Mouse (Mus musculus): ENCODE results near the gene Zfr2.
"Not testable (repeated sequence)": the region's sequence is repeated elsewhere in the genome, so short reads cannot be mapped to it uniquely, and the experiment has no call there.

Zfr2 gene

DNA sequence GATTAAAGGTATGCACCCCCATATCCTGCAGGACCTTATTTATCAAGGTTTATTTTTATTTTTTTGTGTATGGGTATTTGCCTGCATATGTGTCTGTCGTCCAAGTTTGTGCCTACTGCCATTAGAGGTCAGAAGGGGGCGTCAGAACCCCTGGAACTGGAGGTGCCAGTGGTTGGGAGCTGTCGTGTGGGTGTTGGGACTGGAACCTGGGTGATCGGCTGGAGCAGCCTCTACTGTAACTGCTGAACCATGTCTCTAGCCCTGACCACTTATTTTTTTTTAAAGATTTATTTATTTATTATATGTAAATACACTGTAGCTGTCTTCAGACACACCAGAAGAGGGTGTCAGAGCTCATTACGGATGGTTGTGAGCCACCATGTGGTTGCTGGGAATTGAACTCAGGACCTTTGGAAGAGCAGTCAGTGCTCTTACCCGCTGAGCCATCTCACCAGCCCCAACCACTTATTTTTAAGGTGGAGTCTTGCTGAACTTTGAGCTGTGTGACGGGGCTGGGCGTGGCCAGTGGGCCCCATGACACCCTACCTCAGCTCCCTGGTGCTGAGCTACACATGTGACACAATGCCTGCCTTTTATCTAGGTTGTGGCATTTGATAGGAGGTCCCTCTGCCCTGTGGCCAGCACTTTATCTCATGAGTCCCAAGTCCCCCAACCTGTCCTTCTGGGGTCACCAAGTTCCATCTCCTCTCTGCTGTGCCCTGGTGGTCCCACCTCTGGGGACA is 29.8 kb upstream of the Zfr2 start:
- no peak for DNase-seq (ENCODE audit: low spot score)

DNA sequence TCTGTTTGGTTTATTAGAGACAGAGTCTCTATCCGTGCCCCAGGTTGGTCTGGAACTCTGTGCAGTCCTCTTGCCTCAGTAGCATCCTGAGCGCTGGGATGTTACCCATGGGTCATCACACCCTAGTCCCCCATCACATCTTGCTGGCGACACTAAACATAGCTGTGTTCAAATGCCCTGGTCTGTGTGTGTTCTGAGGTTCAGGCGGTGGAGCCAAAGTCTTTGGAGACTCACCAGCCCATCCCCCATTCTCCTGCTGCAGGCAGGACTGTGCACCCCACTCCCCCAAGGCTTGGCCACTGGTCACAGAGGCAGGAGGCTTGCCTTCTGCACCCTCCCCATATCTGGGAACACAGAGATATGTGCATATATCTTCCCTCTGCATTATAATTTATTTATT is 28.8 kb upstream of the Zfr2 start:
- DNase-seq (ENCODE audit: low spot score): no peak

DNA sequence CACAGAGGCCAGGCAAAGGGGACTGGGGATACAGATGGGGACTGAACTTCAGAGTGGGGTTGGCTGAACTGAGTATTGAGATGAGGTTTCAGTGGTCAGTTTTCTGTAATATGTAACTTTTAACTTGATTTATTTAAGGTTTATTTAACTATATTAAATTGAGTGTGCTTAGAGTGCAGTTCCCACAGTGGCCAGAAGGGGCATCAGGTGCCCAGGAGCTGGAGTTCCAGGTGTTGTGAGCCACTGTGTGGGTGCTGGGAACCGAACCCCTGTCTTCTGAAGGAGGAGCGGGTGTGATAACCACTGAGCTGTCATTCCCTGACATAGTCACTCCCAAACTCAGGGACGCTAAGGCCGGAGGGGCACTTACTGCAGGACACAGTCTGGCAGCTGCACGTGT is 22.8 kb upstream of the Zfr2 start:
- DNase-seq (ENCODE audit: low spot score): no peak

DNA sequence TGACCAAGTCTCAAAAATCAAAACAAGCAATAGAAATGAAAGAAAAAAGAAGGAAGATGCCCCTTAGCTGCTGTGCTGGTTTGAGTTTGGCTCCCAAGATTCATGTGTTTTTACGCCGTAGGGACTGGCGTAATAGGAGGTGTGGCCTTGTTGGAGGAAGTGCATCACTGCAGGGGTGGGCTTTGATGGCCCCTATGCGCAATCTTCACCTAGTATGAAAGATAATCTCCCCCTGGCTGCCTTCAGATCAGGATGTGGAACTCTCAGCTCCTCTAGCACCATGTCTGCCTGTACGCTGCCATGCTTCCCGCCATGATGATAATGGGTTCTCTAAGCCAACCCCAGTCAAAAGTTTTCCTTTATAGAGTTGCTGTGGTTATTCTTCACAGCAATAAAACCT is 16.7 kb upstream of the Zfr2 start:
- DNase-seq (ENCODE audit: low spot score): no peak

DNA sequence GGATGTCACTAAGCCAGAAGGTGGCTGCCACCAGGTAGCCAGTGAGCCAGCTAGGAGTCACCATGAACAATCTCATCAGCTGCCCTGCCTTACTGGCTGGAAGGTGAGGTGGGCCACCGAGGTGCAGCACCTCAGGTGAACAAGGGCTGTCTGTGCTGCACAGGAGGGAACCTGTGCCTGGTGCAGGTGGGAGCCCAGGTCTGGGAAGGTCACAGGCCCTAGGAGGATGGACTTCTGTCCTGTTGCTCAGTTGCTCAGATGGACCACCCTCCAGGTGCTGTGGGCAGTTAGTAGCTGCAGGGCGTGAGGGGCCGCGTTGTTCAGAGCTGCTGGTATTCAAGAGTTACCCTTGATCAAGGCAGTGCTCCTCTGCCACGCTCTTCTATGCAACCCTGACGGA is 16.1 kb upstream of the Zfr2 start:
- no peak for DNase-seq (ENCODE audit: low spot score)

DNA sequence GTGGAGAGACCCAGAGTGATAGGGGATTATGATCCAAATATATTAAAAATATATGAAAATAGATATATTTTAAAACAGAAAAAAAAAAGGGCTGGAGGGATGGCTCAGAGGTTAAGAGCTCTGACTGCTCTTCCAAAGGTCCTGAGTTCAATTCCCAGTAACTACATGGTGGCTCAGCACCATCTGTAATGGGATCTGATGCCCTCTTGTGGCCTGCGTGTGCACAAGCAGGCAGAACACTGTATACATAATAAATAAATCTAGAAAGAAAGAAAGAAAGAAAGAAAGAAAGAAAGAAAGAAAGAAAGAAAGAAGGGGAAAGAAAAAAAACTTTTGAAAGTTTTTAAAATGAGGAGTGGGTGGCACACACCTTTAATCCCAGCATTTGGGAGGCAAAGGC is 15.7 kb upstream of the Zfr2 start:
- DNase-seq (ENCODE audit: low spot score): not testable (repeated sequence)

DNA sequence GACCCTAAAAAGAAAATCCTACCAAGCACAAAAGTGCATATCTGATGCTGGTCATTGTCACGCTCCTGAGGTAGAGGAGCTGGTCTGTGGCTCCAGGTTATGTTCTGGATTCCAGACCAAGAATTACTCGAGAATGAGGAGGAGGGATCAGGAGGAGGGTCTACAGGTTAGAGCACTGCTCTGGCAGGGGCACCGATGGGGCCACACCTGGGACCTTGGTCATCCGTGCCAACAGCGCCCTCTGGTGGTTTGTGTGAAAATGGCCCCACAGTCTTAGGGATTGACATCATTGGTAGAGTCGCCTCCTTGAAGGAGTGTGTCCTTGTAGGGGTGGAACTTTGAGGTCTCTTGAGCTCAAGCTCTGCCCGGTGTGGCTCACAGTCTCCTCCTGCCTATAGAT is 15.0 kb upstream of the Zfr2 start:
- DNase-seq (ENCODE audit: low spot score): peak; percentile 71

DNA sequence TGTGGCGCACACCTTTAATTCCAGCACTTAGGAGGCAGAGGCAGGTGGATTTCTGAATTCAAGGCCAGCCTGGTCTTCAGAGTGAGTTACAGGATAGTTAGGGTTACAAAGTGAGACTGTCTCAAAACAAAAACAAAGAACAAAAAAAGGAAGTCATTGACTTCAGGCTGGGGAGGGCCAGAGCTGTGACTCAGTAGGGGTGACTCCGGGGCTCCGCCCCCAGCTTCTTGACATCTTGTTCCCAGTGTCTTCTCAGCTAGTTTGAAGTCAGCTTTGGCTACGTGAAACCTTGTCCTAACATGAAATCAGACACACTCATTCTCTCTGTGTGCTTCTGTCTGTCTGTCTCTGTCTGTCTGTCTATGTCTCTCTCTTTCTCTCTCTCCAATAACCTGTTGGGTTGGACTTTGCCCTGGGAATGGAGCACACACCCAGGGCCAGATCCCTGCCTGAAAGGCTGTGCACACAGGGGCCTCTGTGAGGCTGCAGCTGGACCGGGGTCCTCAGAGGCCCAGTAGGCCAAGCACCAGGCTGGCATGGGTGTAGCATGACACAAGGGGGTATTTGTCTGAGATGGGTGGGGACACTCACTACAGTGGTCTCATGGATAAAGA is 11.4 kb upstream of the Zfr2 start:
- DNase-seq (ENCODE audit: low spot score): no peak

DNA sequence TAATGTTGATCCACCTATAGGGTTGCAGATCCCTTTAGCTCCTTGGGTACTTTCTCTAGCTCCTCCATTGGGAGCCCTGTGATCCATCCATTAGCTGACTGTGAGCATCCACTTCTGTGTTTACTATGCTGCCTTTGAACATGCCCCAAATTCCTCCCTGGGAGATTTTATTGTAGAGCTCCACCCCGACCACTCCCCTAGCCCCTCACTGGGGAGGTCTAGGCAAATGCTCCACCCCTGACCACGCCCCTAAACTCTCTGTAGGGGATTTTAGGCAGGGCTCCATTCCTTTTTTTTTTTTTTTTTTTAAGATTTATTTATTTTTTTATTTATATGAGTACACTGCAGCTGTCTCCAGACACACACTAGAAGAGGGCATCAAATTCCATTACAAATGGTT is 9.2 kb upstream of the Zfr2 start:
- DNase-seq (ENCODE audit: low spot score): not testable (repeated sequence)

DNA sequence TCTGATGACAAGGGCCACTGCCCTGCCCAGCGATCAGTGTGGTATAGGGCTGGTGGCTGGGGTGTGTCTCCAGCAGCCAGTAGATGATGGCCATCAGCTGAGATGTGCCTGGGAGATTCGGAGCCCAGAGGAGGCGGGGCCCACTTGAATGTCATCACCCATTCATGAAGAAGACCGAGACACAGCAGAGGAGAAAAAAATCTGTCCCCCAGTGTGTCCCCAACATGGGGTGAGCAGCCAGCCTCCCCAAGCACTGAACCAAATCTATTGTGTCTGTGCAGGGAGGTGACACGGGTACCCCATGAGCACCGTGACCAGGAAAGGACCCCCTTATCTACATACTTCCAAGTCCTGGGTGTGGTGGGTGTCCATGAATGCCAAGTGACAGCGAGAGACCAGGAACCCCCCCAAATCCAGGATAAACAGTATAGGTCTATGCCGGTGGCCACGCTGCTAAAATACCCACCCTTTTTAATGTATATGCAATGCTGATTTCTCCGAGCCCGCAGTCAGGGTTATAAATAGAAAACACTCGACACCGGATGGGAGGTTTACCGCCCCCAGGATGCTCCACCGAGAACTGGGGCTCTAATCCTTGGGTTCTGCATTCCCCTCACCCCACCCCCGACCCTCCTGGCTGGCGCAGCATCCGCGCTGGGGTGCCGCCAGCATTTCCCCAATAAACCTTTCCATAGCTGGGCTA is 3.1 kb upstream of the Zfr2 start:
- no peak for DNase-seq (ENCODE audit: low spot score)

DNA sequence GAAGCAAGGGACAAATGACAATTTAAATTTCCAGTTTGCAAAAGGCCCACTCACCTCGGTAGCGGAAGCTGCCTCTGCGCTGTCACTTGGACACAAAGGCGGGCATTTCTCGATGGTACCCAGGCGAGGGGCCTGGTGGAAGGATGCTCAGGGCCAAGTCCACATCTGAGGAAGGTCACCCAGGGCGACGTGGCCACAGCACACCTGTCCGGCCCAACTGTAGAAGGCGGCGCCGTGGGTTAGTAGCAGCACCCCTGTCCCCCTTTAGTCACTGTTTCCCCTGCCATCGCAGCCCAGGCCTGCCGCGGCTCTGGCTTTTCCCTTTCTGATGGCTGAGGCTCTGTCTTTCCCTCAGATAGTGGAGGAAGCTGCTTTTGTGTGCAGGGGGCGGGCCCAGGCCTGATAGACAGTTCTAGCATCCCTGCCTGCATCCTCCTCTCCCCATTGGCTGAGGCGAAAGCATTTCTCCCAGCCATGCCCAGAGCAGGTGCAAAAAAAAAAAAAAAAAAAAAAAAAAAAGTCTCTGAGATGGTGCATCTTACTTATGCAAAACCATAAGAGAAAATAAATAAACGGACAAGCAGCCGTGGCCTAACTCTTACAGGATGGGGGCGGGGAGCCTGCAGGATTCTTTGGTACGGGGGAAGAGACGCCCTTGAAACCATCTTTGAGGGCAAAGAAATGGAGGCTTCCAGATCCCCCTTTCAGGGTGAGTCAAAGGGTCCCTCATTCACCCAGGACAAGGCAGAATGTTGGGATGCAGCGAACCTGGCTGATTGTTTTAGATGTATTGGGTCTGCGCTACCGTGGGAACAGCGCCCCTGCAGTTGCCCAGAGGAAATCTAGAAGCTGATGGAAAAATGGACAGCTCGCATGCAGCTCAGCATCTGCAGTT is 2.3 kb upstream of the Zfr2 start, which contains the start of gene Atcay:
Atcay (minus strand) TSS at position 396 of the 895 bp plus-strand sequence.
- no peak for DNase-seq (ENCODE audit: low spot score)

DNA sequence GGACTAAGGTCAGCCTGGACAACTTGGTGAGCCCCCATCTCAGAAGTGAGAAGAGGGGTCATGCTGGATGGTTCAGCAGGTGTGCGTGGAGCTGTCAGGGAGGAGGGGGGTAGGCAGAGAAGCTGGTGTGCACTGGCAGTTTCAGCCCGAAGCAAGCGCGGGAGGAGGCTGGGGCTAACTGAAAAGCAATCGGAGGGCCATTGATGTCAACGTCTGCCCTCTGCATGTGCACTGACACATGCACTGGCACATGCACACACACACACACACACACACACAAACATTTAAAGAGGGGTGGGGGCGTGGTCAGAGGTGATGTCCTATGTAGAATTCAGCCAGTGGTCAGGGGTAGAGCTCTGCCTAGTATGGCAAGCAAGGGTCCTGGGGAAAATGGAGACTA is 1.5 kb upstream of the Zfr2 start:
- DNase-seq (ENCODE audit: low spot score): no peak

DNA sequence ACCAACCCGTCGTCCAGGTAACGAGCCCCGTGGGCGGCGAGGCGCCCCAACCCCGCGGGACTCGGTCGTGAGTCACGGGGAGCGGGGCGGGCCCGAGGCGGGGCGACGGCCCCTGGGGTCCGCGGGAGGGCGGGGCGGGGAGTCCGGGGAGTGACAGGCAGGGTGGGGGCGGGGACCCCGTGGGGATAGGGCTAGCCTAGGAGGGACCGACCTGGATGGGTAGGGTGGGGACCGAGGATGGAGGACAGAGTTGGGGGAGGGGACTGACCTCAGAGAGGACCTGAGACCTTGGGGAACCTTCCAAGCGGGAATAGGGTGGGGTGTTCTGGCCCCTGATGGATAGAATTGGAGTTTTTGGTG is 251 bp downstream of the Zfr2 start:
- no peak for DNase-seq (ENCODE audit: low spot score)

DNA sequence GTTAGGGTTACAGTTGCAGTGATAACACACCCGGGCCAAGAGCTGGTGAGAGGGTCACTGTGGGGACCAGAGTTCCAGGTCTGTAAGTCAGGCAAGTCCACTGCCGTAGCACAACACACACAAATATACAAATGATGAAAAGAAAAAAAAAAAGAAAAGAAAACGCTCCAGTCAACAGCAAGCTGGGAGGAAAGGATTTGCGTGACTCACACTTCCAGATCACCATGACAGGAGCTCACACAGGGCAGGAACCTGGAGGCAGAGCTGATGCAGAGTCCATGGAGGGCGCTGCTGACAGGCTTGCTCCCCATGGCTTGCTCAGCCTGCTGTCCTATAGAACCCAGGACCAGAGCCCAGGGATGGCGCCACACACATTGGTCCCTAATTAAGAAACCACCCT is 1.3 kb downstream of the Zfr2 start:
- DNase-seq (ENCODE audit: low spot score): no peak

DNA sequence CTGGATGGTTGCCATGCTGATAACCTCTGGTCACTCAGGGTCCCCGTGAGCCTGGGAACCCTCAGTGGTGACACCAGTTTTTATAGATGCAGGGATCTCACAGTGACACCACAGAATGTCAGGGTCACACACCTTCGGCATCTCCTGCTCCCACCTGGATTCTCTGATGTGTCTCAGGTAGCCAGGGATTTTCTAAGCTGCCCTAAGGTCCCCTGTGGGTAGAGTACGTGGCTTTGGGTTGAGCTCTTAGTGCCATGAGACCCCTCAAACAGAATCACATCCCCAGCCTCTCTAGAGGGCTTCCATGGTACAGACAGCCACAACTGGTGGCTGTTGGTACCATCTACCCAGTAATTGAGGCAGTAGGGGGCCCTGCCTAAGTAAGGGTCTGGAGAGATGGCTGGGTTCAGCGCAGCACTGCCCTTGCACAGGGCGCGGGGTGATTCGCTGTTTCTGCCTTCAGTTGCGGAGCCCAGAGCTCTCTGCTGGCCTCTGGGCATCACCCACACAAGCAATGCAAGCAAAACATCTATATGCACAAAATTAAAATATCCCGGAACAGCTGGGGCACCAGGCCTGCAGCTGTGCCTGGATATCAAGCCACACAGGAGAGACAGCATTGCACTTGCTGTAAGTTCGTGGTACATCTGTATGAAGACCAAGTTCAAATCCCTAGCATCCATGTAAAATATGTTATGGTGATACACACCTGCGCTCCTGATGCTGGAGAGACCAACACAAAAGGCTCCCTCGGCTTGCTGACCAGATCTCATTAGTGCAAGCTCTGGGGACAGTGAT is 3.7 kb downstream of the Zfr2 start:
- DNase-seq (ENCODE audit: low spot score): no peak

DNA sequence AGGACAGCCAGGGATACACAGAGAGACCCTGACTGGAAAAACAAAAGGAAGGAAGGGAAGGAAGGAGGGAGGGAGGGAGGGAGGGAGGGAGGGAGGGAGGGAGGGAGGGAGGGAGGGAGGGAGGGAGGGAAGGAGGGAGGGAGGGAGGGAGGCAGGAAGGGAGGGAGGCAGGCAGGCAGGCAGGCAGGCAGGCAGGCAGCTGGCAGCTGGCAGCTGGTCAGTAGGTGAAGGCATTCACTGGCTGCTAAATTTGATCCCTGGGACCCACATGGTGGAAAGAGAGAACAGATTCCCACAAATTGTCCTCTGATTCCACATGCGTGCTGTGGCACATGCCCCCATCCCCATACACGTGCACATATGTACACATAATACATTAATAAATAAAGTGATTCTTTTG is 5.7 kb downstream of the Zfr2 start:
- no peak for DNase-seq (ENCODE audit: low spot score)

DNA sequence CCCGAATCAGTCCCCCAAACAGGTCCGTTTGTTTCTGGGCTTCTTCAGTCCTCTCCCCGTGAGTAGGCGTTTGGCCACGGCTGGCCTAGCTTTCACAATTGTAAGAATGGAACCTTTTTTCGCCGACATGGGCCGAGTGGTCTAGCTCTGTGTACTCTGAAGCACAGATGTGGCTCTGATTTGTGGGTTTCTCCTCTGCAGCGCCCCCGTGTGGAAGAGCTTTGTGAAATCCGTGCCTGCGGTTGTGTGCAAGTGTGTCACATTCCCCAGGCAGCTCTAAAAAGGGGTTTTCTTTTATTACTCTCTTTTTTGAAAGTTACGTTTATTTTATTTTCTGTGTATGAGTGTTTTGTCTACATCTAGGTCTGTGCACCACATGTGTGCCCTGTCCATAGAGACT is 7.9 kb downstream of the Zfr2 start:
- DNase-seq (ENCODE audit: low spot score): no peak

DNA sequence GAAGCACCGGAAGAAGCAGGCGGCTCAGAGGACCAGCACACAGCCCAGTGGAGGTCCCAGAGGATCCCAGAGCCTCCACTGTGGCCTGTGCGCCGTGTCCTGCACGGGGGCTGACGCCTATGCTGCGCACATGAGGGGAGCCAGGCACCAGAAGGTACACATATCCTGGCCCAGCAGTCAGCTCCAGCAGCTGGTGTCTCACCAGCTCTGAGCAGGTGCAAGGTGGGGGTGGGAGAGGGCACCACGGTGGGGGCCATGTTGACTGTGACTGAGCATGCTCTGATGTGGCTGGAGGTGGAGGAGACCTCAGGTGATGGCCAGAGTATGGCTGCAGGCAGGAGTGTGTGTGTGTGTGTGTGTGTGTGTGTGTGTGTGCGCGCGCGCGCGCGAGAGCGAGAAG is 9.1 kb downstream of the Zfr2 start:
- DNase-seq (ENCODE audit: low spot score): no peak

DNA sequence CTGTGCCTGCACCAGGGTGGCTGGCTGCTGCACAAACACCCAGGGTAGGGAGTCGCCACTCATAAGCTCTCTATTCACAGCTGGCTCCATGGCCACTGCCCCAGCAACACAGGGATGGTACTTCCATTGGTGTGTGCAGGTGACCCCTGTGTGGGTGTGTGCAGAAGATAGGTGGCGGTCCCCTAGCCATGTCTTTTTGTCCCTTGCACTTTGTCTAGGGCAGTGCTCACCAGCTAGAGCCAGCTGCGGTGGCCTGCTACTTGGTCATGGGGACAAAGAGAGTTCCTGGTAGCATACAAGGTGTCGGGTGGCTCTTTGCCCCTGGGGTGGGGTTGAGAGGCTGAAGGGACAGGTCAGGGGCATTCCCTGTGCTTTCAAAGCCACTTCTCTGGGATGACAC is 11.2 kb downstream of the Zfr2 start:
- no peak for DNase-seq (ENCODE audit: low spot score)

DNA sequence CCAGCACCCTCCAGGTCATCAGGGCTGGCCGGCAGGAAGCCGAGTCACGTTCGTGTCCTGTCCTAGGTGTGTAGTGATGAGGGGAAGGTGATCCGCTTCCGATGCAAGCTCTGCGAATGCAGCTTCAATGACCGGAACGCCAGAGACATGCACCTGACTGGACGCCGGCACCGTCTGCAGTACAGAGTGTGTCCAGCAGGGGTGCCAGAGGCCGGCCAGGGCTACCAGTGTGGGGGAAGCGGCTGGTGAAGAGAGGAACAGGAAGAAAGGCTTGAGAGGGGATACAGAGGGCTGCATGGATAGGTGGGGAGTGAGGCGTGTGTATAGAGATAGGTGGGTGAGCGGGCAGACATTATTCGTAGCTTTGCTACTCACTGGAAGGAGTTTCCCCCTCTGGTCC is 11.6 kb downstream of the Zfr2 start:
- DNase-seq (ENCODE audit: low spot score): no peak

DNA sequence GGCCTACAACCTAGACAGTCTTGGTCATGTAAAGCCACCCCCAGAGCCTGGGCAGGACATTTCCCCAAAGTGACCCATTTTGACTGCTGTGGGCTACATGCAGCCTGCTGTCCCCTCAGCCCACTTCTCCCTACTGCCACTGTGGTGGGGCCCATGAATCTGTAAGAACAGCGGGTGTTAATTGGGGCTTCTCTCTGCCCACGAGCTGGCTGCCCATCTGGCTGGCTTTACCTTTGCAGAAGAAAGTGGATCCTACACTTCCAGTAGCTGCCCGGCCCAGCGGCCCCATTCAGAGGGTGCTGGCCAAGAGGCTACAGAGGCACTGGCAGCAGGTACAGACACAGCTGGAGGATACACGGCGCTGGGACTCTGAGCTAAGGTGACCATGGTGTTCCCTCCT is 12.2 kb downstream of the Zfr2 start:
- DNase-seq (ENCODE audit: low spot score): no peak

DNA sequence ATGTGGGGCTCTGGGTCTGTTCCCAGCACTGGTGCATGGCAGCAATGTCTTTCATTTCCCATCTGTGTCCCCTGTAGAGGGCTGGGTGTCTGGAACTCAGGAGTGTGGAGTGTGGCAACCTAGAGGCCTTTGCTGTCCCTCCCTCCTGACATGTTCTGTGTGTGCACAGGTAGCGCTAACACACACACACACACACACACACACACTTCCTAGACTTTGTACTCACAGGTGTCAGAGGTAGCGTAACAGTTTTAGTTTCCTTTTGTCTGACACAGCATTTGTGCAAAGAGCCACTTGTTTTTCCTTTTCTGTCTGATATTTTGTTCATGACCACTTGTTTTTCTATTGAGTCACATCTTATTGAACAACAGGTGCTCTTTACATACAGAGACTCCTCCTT is 14.8 kb downstream of the Zfr2 start:
- DNase-seq (ENCODE audit: low spot score): no peak

Data from testis, postnatal 14 days (tissue).